Mouse (Mus musculus): Measurements from ENCODE around the gene Ptprm.

The Ptprm gene

GRCm38 (mm10) chr17:66674667-66675066 lies 679.6 kb downstream of the Ptprm start:
- no peak for DNase-seq (ENCODE audit: low spot score)

DNA sequence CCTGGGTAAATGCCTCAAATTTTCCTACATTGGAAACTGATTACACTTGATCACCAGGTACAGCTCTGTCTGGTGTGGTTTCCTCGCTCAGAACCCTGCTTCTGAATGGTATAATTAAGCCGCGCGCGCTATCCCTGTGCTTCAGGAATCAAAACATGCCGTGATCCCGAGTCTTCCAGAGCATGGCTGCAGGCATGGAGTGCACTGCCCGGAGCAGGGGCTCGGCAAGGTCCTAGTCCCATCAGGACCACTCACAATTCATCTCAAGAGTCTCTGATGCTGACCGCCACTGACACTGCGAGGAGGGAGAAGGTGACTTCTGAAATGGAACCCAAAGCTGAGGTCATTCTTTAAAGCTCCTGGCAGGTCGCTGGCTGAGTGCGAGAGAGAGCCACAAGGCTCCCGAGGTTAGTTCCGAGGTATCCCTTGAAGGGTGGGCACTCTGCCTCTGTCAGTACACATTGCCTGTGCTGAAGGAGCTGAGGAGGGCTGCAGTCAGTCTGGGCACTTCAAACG lies 682.5 kb downstream of the Ptprm start:
- DNase-seq (ENCODE audit: low spot score), result no peak

DNA sequence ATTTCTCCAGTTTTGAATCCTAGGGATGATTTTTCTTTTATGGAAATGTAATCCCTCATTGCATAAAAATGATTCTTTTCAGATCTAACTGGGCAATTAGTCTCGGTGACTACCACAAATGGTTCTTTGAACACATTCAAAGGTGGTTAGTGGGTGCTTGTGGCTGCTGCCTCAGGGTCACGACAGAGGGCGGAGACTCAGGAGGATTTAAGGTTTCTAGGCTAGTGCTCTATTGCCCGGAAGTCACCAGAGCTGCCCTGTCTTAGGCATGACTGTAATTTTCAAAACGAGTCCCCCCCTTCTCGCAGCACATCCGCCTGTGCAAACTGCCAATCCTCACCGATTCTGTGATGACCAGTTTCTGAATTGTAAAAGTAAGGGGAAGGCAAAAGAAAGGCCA lies 683.0 kb downstream of the Ptprm start:
- no peak for DNase-seq (ENCODE audit: low spot score)

- DNase-seq (ENCODE audit: low spot score), result no peak
Observed at GRCm38 (mm10) chr17:66665791-66666190, 688.5 kb downstream of the Ptprm start.

- DNase-seq (ENCODE audit: low spot score), result no peak
Observed at GRCm38 (mm10) chr17:66665201-66665756, 689.0 kb downstream of the Ptprm start.

- no peak for DNase-seq (ENCODE audit: low spot score)
Observed at GRCm38 (mm10) chr17:66664796-66665195, 689.5 kb downstream of the Ptprm start.

- DNase-seq (ENCODE audit: low spot score), result no peak
Observed at GRCm38 (mm10) chr17:66659242-66659641, 695.0 kb downstream of the Ptprm start.

- no peak for DNase-seq (ENCODE audit: low spot score)
Observed at GRCm38 (mm10) chr17:66637951-66638722, 716.1 kb downstream of the Ptprm start.

DNA sequence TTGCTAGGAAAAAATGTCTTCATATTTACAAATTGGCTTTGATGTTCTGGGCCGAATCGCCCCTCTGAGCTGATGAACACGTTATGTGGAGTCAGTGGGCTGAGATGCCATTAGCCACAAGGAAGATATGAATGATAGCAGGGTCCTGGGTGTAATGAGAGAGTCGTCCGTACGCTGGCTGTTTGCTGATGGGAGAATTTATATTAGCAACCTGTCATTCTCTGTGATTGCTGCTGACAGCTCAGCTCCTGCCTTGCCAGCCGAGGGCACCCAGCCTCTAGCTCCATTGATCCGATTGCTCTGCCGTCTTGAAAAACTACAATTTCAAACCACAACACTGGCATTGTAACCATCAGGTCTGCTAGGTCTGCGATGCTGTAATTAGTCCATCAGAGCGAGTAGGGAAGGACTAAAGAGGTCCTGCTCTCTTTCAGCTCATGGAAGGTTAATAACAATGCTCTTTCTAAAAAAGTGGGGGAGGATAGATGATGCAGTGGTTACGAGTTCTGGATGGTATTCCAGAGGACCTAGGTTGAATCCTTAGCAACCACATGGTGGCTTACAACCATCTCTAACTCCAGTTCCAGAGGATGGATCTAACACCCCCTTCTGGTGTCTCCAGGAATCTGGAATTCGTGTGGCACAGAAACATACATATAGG lies 734.1 kb downstream of the Ptprm start:
- DNase-seq (ENCODE audit: low spot score), result no peak

GRCm38 (mm10) chr17:66619255-66619826 lies 734.9 kb downstream of the Ptprm start:
- no peak for DNase-seq (ENCODE audit: low spot score)
